Mouse (Mus musculus): ENCODE results near the gene Nop14.

GRCm38 (mm10) chr5:34654881-34655280 lies 5.1 kb downstream of the Nop14 start:
- TF ChIP-seq CTCF (IDR thresholded peaks at IDR 0.05; ENCODE audit: extremely low read depth, insufficient read depth, low read length): no peak
- TF ChIP-seq POLR2A (IDR thresholded peaks at IDR 0.05; ENCODE audit: extremely low read depth, insufficient read depth, low read length): no peak
